Mouse (Mus musculus) bone marrow macrophage, adult 2 months (primary cell): Measurements from ENCODE around the gene Gm12216.

ENCODE experiments used
- CTCF ChIP-seq: IDR thresholded peaks from 2 replicates; pipeline ENCODE4 v1.5.1; 2012; ENCODE audit warnings: low read depth, mild to moderate bottlenecking, low read length, moderate library complexity
- POLR2A ChIP-seq: IDR thresholded peaks from 2 replicates; pipeline ENCODE4 v1.6.1; 2012; ENCODE audit warnings: mild to moderate bottlenecking, low read depth, low read length, borderline replicate concordance

- TF ChIP-seq CTCF (no peak), POLR2A (no peak)
These were observed 23.6 kb downstream of the Gm12216 start for GRCm38 (mm10) chr11:53835379-53836010.
